Mouse (Mus musculus) WW6 (cell line): ENCODE data around the gene Nr4a1.

ENCODE experiments used
- DNase-seq: peaks from one replicate; pipeline ENCODE4 v3.0.0-alpha.2; 2013; ENCODE audit warnings: low read depth, low spot score

Nr4a1 gene

GRCm38 (mm10) chr15:101253886-101254795 lies at the start of gene Nr4a1:
Nr4a1 (plus strand) TSS chr15:101254269.
- no peak for DNase-seq

- DNase-seq = no peak
These were observed 49.3 kb upstream of the Nr4a1 start for GRCm38 (mm10) chr15:101204781-101205180.

DNA sequence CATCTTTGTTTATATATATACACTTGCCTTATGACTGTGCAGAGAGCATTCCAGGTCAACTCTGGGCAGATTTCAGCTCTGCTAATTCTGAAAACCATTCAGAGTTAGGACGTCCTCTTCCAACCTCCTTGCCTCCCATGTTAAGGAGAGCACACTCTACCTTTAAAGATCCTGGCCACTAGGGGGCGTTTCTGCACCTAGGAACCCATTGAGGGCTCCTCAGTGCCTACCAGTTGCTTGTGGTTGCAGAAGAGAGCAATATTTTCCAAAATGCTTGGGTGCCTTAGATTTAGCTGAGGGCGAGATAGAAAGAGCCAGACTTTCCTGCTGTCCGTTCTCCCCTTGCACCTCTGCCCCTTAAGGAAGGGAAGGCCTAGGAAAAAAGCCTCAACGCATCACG lies 43.8 kb upstream of the Nr4a1 start:
- DNase-seq = no peak

GRCm38 (mm10) chr15:101210998-101211613 lies 43.0 kb upstream of the Nr4a1 start:
- DNase-seq = no peak

DNA sequence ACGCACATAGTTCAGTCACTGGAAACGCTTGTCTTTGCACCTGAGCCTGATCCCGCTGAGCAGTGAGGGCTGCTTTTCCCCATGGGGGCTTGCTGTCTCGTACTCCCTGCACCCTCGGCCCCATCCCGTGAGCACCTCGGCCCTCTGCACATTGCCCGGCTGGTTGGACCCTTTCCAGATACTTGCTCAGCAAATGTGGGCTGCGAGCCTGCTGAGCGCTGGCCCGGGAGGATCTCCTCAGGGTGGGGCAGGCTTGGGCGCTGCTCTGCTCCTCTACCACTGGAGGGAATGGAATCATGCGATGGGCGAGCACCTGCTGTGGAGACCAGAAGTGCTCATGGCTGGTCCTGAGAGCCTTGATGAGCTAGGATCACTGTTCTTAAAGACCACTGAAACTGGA lies 41.6 kb upstream of the Nr4a1 start:
- no peak for DNase-seq

- DNase-seq = no peak
These were observed 38.9 kb upstream of the Nr4a1 start for GRCm38 (mm10) chr15:101215136-101215535.

DNA sequence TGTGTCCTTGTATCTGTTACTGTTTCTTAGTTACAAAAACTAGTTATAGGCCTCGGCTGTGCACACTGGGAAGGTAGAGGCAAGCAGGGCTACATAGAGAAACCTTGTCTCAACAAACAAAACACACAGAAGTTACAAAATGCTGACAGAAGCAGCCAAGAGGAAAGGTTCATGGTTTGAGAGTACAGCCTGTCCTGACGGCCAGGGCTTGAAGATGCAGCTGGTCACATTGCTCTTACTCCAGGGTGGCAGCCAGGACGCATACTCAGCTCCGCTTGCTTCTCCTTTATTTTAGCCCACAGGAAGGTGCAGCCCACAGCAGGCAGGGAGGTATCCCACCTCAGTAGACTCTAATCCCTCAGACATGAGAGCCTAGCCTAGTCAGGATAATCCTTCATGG lies 38.0 kb upstream of the Nr4a1 start:
- DNase-seq = no peak

DNA sequence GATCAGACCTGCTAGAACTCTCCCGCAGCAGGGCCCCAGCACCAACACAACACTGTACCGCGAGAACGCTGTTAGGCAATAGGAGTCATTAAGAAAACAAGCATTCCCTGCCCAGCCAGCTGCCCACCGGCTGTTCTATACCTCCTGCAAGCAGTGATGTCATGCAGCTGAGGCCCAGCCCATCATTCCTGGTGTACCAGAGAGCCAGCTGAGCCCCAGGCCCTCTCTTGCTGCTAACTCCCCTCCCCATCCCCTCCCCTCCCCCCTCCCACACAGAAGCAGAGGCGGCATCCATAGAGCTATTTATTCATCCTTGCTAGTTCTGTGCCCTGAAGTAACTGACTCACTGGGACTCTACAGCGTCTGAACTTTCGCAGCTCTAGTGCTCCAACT lies 33.2 kb upstream of the Nr4a1 start:
- DNase-seq = no peak

GRCm38 (mm10) chr15:101221298-101222104 lies 32.6 kb upstream of the Nr4a1 start:
- peak; percentile 65 for DNase-seq

GRCm38 (mm10) chr15:101222897-101223482 lies 31.1 kb upstream of the Nr4a1 start:
- no peak for DNase-seq

DNA sequence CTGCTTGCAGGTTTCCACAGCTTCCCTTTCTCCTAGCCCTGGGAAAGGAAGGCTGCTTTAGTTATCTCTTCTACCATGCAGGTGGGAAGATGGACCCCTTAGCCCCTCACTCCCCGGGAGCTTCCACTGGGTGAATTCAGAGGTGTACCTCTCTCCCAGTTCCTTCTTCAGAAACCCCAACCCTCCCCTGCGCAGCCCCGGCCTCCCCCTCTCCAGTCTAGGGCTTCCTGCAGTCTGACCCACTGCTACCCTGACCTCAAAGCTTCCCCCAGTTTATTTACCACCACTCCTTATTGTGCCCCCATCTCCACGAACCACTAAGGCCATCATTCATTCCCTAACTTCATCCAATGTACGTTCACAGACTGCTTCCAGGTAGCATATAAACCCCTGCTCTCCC lies 30.5 kb upstream of the Nr4a1 start:
- no peak for DNase-seq

GRCm38 (mm10) chr15:101224006-101224906 lies 29.8 kb upstream of the Nr4a1 start, which contains the start of gene Grasp:
Grasp (plus strand) TSS chr15:101224188.
- no peak for DNase-seq

GRCm38 (mm10) chr15:101224977-101225376 lies 29.1 kb upstream of the Nr4a1 start:
- DNase-seq = no peak

GRCm38 (mm10) chr15:101227971-101228370 lies 26.1 kb upstream of the Nr4a1 start:
- DNase-seq = no peak

DNA sequence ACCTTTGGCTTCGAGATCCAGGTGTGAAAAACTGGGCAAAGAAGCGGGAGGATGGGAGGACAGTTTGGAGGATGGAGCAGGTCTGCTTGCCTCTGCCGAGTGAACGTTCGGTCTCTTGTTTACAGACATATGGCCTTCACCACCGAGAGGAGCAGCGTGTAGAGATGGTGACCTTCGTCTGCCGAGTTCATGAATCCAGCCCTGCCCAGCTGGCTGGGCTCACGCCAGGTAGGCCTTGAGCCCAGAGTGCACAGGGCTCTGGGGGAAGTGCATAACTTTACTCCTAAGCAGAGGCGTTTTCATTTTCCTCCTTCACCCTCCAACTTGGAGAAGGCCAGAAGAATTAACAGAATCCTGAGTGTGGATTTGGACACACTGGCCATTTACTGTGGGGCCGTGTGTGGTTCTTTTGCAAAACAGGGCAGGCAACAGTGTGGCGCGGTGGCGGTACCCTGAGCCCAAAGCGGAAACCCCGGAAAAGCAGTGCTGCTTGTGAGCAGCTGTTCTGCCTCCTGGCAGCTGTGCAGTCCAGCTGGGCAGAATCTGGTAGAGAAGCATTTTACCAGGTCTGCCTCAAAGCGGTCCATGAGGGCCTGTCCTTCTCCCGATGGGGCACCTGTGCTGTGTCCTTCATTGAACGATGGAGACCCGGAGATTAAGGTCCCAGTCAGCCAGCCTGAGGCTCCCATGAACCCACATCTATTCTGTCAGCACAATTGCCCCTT lies 25.0 kb upstream of the Nr4a1 start:
- DNase-seq = no peak

GRCm38 (mm10) chr15:101230503-101230902 lies 23.6 kb upstream of the Nr4a1 start:
- no peak for DNase-seq

DNA sequence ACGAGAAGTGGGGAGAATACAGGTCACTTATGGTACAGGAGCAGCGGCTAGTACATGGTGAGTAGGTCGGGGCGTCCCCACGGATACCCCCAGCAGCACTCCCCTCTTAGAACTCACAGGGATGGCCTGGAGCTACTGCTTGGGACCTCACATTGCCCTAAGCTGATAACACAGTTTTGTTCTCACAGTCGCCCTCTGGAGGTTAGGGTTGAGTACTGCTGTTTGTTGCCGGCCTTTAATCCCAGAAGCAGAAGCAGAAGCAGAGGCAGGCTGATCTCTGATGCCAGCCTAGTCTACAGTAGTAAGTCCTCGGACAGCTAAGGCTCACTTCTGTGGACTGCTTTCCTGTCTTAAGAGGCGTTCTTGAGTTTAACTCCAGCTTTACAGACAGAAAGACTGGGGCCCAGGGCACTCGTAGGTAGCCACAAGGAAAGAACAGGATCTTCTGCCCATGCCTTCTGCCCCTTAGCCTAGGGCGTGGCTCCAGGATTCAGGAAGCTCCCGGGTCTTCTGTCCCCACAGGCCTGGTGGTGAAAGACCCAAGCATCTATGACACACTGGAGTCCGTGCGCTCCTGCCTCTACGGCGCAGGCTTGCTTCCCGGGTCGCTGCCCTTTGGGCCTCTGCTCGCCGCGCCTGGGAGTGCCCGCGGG lies 22.9 kb upstream of the Nr4a1 start:
- DNase-seq = no peak

DNA sequence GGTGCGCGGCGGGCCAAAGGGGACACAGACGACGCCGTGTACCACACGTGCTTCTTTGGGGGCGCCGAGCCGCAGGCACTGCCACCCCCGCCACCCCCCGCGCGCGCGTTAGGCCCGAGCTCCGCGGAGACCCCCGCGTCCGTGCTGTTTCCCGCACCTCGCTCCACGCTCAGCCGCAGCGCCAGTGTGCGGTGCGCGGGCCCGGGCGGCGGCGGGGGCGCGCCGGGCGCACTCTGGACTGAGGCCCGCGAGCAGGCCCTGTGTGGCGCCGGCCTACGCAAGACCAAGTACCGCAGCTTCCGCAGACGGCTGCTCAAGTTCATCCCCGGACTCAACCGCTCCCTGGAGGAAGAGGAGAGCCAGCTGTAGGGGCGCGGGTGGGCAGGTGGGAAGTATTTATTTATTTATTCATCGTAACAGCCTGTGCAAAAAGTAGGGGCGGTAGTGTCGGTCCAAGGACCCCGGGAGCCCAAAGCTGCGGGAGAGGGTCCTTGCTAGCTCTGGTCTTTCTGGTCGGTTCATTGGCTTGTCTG lies 22.4 kb upstream of the Nr4a1 start:
- DNase-seq = no peak

DNA sequence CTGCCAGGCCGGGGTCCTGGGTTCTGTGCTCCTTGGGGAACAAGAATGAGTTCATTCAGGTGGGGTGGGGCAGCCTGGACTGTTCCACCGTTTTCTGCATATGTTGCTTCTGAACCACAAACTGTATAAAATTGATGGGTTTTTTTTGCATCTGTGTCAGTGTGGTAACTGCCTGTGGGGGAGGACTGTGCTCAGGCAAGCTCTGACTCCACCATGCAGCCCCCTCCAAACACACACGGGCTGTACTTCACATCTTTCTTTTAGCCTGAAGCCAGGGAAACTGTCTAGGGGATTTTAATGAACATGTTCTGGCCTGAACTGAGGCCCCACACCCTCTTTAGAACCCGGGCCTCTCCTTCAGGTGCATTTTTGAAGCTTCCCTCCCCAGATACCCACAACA lies 21.5 kb upstream of the Nr4a1 start:
- no peak for DNase-seq
